Mouse (Mus musculus) left cerebral cortex, postnatal 10 days (tissue): Measurements from ENCODE around the gene 3830406C13Rik. TPM values are rescaled to one million over a fixed set of nuclear protein-coding genes. Genes with fewer than 3 reads are reported as not detected.

Source experiments
- DNase-seq, 2 experiments: peaks; one replicate each; pipeline ENCODE4 v3.0.0; 2021 to 2022; ENCODE audit warnings: low spot score in 2 of 2, mixed read lengths in 1 of 2; ENCODE audit errors: extremely low spot score in 1 of 2
- intact Hi-C: fragments of 180-260 bp; cut with DNase I; formaldehyde crosslinking; loops from one replicate; pipeline ENCODE4 v1.15.1; 2025
- total RNA-seq, 2 experiments: library from RNA; stranded (reverse); gene quantifications; 2 replicates each; pipeline ENCODE4 v1.2.3; 2021

Gene 3830406C13Rik
- total RNA-seq, 2 experiments from 2014 or later, result 29.1 to 32.9 TPM

DNA sequence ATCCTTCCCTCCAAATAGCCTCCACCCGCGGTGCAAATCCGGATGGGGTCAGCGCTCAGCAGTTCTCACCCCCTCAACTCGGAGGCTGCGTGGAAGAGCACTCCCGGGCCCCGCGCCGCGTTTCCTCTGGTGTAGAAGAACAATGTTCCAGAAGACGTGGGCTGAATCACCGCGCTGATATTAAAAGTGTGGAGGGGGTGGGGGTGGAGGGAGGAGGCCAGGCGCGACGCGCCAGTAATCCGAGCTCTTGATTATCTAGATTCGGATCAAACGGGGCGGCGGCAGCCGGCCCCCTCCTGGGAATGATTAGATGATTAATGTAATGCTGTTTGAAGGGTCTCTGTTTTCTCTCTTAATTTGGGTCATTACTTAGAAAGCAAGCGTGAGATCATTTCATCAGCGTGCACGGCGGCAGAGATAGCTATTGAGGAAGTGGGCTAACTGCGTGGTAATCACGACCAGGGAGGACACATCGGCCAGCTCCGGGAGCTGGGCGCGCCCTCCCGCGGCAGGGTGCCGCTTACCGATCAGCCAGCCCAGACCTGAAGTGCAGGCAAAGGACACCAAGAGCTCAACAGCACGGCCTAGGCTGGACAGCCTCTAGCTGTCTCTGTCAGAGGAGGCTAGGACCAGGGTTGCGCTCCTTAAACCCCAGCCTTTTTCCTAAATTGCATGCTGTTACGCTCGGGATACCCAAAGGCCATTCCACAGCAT, 57.3 kb downstream of the 3830406C13Rik start:
- intact Hi-C loops, result no loop called here
- DNase-seq, result no peak

DNA sequence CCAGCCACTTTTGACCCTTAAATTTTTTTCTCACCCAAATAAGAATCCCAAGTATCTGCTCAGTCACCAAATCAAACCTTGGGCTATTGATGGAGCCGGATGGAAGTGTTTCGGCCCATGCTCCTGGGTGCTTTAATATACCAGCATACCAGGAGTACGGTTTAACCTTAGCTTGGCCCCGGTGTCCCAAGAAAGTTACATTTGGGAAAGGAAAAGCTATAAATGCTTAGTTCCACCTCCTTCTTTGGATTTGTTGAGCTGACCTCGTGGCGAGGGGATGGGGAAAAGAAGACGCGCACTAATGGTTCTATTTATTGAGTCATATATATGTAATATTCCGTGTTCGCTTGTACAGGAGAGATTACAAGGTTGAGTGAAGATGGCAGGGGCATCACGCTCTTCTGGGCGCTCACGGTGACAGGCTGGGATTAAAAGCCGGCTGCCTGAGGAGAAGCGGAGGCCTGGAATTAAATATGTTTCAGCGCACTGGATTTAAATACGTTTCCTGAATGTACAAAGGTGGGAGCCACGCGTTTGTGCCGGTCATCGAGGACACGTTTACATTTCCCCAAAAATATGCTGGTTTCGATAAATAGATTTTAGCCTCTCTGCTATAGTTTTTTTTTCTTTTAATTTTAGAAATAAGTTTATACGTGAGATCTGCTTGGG, 58.0 kb downstream of the 3830406C13Rik start:
- DNase-seq, result no peak
- intact Hi-C loops, result no loop called here

DNA sequence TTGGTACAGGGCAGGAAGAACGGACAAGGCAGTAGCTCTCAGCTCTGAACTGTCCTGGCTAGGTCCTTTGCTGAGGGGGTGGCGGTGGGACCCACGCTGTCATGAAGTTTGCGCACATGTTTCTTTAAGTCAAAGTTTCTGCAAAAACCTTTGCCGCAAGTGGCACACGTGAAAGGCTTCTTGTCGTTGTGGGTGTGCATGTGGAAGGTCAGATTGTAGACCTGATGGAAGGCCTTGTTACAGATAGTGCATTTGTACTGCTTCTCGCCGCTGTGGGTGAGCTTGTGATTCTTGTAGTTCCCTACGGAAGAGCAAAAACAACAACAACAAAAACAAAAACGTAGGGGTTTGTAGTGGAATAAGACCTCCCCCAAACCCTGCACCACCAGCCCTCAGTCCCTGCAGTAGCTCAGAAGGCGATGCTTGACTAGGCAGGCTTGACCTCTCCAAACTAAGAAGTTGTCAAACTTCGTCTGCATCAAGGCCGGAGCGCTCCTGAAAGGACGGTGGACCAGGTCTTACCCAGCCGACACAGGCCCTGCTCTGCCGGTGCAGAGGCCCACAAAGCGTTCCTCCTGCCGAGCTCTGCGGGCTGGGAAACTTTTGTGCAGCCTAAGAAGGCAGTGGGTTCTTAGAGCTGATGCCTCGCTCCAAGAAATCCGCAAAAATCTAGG, 58.6 kb downstream of the 3830406C13Rik start:
- no peak for DNase-seq
- intact Hi-C loops, result no loop called here

DNA sequence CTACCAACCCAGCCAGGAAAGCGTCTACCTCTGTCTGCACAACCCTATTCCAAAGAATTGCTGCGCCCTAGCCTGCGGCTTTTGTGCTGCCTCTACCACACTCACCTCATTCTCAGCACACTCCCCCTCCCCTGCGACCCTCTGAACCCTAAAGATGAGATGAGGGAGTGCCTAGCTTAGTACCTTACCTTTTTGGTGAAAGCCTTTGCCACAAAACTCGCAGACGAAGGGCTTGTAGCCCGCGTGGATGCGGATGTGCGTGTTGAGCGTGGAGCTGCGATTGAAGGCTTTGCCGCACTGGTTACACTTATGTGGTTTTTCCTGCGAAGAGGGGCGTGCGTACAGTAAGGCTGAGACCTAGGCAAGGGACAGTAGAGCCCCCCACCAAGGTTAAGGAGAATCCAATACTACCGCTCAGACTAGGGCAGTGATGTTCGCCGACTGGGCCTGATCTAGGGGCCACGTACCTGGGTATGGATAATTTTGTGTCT, 59.5 kb downstream of the 3830406C13Rik start:
- DNase-seq, result no peak
- intact Hi-C loops, result no loop called here

GRCm38 (mm10) chr14:12344061-12344745, 60.2 kb downstream of the 3830406C13Rik start:
- DNase-seq, result no peak
- intact Hi-C loops, result no loop called here

DNA sequence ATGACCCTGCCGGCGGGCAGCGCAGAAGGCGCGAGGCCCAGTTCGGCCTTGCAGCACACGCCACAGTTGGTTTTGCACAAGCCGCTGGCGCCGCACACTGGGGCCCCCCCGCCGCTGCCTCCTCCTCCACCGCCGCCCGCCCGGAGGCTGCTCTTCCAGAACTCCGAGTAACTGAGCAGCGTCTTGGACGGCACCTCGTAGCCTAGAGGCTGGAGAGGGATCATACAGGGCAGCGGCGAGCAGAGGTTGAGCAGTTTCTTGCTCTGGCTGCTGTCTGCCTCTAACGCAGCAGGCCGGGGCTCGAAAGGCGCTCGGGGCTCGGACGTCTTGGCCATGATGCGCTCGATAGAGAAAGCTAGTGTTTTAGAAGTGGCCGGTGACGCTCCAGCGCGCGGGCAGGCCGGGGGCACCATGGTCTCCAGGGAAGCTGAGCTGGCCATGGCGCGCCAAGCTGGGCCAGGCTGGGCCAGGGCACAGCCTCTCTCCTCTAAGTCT, 60.8 kb downstream of the 3830406C13Rik start:
- DNase-seq, result peak in 1 of 2 experiments; percentile 53
- intact Hi-C loops, result no loop called here

- no peak for DNase-seq
- intact Hi-C loops, result no loop called here
Measured at GRCm38 (mm10) chr14:12345241-12345921, 61.4 kb downstream of the 3830406C13Rik start.

- intact Hi-C loops, result no loop called here
- DNase-seq, result no peak
Measured at GRCm38 (mm10) chr14:12346011-12346864, 62.3 kb downstream of the 3830406C13Rik start.

DNA sequence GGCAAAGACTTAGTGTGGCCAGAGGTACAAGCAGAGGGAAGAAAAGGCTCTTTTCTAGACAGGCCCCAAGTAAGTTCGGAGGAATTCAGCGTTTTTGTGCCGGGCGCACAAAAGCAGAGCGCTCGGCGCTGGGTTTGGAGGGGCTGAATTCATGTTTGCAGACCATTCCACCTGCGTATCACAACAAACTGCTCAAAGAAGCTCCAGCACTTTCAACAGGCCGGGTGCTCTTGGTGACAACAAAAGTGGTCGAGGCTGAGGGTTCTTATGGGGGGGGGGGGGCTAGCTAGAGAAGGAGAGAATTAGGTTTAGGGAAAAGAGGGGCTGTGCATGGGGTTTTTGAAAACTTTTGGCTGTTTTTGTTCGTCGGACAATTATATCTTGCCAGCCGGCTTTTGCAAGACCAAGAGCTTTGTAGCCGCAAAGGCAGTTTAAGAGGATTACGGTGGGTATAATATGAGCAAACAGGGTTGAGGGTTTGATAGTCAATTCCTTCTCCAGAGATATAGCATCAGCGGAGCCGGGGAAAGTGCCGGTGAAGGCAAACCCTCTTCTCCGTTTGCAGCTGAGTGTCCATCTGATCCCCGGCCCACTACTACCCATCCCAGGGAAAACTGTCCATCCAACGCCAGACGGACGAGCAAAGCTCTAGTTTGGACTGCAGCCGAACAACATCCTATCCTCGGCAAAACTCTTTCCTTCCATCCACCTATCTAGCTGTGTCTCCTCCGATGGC, 63.1 kb downstream of the 3830406C13Rik start:
- intact Hi-C loops, result no loop called here
- no peak for DNase-seq

GRCm38 (mm10) chr14:12348089-12348488, 64.1 kb downstream of the 3830406C13Rik start, which contains the start of gene Fezf2:
Fezf2 (minus strand) TSS chr14:12348189.
- DNase-seq, result no peak
- intact Hi-C loops, result no loop called here

DNA sequence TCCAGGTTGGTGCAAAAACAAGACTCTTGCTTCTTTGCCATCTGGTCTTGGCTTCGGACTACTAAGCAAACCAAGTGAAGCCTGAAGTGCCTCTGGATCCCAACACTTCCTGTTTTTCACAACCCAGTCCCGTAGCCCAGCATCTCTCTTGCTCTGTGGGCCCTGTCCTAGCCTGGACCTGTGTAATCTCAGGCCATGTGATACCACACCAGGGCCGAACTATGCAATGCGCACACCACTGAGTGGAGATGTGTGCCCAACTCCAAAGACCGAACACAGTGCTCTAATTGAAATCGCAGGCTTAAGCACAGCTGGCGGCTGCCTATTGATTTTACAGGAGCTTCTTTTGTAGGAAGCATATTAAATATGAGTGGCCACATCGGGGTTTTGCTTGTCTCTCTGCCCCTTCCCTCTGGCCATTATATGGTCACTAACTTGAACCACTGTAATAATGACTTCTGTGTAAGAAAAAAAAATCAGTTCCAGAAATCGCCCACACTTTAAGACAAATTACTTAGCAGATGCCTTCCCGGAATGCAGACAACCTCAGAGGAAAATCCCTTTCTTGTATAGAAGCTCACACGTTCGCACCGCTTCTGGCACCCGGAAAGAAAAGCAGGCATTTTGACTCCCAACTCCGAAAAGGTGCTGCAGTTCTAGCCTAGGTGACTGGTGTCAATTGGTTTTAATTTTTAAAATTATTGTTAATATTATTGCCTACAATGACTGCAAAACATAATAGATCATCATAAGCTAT, 65.5 kb downstream of the 3830406C13Rik start:
- intact Hi-C loops, result no loop called here

GRCm38 (mm10) chr14:12350271-12350916, 66.4 kb downstream of the 3830406C13Rik start:
- no peak for DNase-seq
- intact Hi-C loops, result no loop called here

More for the DNA sequence above, 65.5 kb downstream of the 3830406C13Rik start:
- DNase-seq, result no peak
